ENCODE assay signal across 9 mouse cellular contexts in genomic region chr6:30357561-30358177, GRCm38 (mm10). TPM values are rescaled to one million over a fixed set of nuclear protein-coding genes. Genes with fewer than 3 reads are reported as not detected.
DNase-seq lines count a peak whose midpoint lies in the region; ATAC-seq and TF ChIP-seq lines count a peak whose summit lies in the region.
"Had no signal": no experiment of that assay in that cellular context is flagged by ENCODE, and none has a peak within 500 bp of the region (broad histone marks: within the 10 kb centered on the region; RNA-seq: fewer than 3 reads in every experiment).

No protein-coding gene starts in this region.

- H3K9me3 ChIP-seq in kidney, postnatal 0 days (replicated peaks; ENCODE audit: low read length), result no peaks in the 10 kb centered on the region
- no peaks in the 10 kb centered on the region for H3K9me3 ChIP-seq in liver, embryonic 12.5 days (replicated peaks)
- no peaks in the 10 kb centered on the region for H3K9me3 ChIP-seq in stomach, embryonic 16.5 days (replicated peaks; ENCODE audit: control insufficient read depth, low read length)
- H3K9me3 ChIP-seq: embryonic facial prominence, embryonic 15.5 days had no signal

- H3K4me2 ChIP-seq in kidney, postnatal 0 days (ENCODE audit: low read length), result no peak overlapping the region
- H3K4me2 ChIP-seq in liver, embryonic 12.5 days, result peak overlapping the region; percentile 31
- H3K4me2 ChIP-seq in stomach, embryonic 16.5 days (ENCODE audit: low read depth, low read length), result peak overlapping the region; percentile 24; the same call in 1 of the 2 replicates
- H3K4me2 ChIP-seq: embryonic facial prominence, embryonic 15.5 days had no signal

- 10% methylated on average over 9 of the region's 9 CpGs for WGBS in kidney, postnatal 0 days
- WGBS in liver, embryonic 12.5 days (ENCODE audit: insufficient replicate concordance), result 19% methylated on average over 9 of the region's 9 CpGs
- 15% methylated on average over 9 of the region's 9 CpGs for WGBS in stomach, embryonic 16.5 days

- no peak overlapping the region for H3K27ac ChIP-seq in kidney, postnatal 0 days
- no peak overlapping the region for H3K27ac ChIP-seq in liver, embryonic 12.5 days
- no peak overlapping the region for H3K27ac ChIP-seq in stomach, embryonic 16.5 days (ENCODE audit: low read length)
- H3K27ac ChIP-seq: embryonic facial prominence, embryonic 15.5 days had no signal

- DNase-seq in 3T3-L1 (ENCODE audit: low read depth, low spot score), result peak; percentile 96
- DNase-seq in adipocyte (ENCODE audit: low spot score), result peak; percentile 91
- peak; percentile 92 for DNase-seq in embryo, embryonic 10 days (ENCODE audit: low spot score)
- peak; percentile 58 to 66 for DNase-seq in gastrocnemius, postnatal 36 days
- DNase-seq in kidney, postnatal 0 days (ENCODE audit: low spot score), result peak; percentile 94
- DNase-seq in neural tube, embryonic 10.5 days (ENCODE audit: extremely low spot score, low spot score), result peak; percentile 81

- intact Hi-C loops in gastrocnemius, postnatal 36 days (cut with DNase I), result loop anchor here (5.0 to 10.0 kb wide), 5 partner anchors 55 to 505 kb away; partner anchors contain the start of gene Ube2h

- H3K4me1 ChIP-seq in kidney, postnatal 0 days (replicated peaks; ENCODE audit: insufficient read depth, low read length), result peaks cover 9% of the 10 kb centered on the region
- peaks cover 26% of the 10 kb centered on the region for H3K4me1 ChIP-seq in liver, embryonic 12.5 days
- H3K4me1 ChIP-seq in stomach, embryonic 16.5 days (ENCODE audit: control insufficient read depth, insufficient read depth, low read length), result no peaks in the 10 kb centered on the region

- H3K4me3 ChIP-seq in kidney, postnatal 0 days (replicated peaks; ENCODE audit: low read depth, low read length), result no peak overlapping the region
- H3K4me3 ChIP-seq in liver, embryonic 12.5 days, result no peak overlapping the region
- no peak overlapping the region for H3K4me3 ChIP-seq in stomach, embryonic 16.5 days (replicated peaks; ENCODE audit: low read length)
- H3K4me3 ChIP-seq: embryonic facial prominence, embryonic 15.5 days had no signal

- peak; percentile 96 for TF ChIP-seq CTCF in kidney, postnatal 0 days (IDR thresholded peaks at IDR 0.05; ENCODE audit: low read depth)

- no peak; the same call in 1 of the 2 replicates for ATAC-seq in kidney, postnatal 0 days (replicated peaks; ENCODE audit: low FRiP score, low read depth)
- ATAC-seq in liver, embryonic 12.5 days, result 0 out of 2 replicates have a peak, but pooled peaks have one; percentile 59
- peak; percentile 63; the same call in 1 of the 2 replicates for ATAC-seq in stomach, embryonic 16.5 days (ENCODE audit: insufficient read depth, low FRiP score)

- no peaks in the 10 kb centered on the region for H3K36me3 ChIP-seq in kidney, postnatal 0 days (ENCODE audit: insufficient read depth, low read length)
- H3K36me3 ChIP-seq in liver, embryonic 12.5 days, result no peaks in the 10 kb centered on the region
- no peaks in the 10 kb centered on the region for H3K36me3 ChIP-seq in stomach, embryonic 16.5 days (ENCODE audit: control insufficient read depth, insufficient read depth, low read length)
- H3K36me3 ChIP-seq: embryonic facial prominence, embryonic 15.5 days had no signal

- H3K9ac ChIP-seq in kidney, postnatal 0 days (ENCODE audit: low read depth, low read length), result no peak overlapping the region
- no peak overlapping the region for H3K9ac ChIP-seq in liver, embryonic 12.5 days
- H3K9ac ChIP-seq in stomach, embryonic 16.5 days (ENCODE audit: low read length), result no peak overlapping the region
- H3K9ac ChIP-seq: embryonic facial prominence, embryonic 15.5 days had no signal

- H3K27me3 ChIP-seq in kidney, postnatal 0 days (ENCODE audit: insufficient read depth, low read length), result no peaks in the 10 kb centered on the region
- H3K27me3 ChIP-seq in liver, embryonic 12.5 days (replicated peaks), result no peaks in the 10 kb centered on the region
- H3K27me3 ChIP-seq in stomach, embryonic 16.5 days (ENCODE audit: control insufficient read depth, insufficient read depth, low read length), result no peaks in the 10 kb centered on the region
- H3K27me3 ChIP-seq: embryonic facial prominence, embryonic 15.5 days had no signal

RNA-seq across cellular contexts. Expression of gene Zc3hc1, which starts 33.2 kb away (rescaled TPM):
- total RNA-seq in gastrocnemius, postnatal 36 days (2021), result 10 to 100 TPM; 12.3 to 14.7 TPM
- 42.9 and 45.6 TPM in 2 replicates for polyA plus RNA-seq in kidney, postnatal 0 days (2015; fragmentation: Nextera tagmentation; extraction: Ambion mirVana)
- 40.8 and 41.9 TPM in 2 replicates for polyA plus RNA-seq in liver, embryonic 12.5 days (2016; fragmentation: Nextera tagmentation; extraction: Ambion mirVana)
- polyA plus RNA-seq in stomach, embryonic 16.5 days (2015; fragmentation: Nextera tagmentation; extraction: Ambion mirVana), result 36.0 and 38.9 TPM in 2 replicates

RNA-seq across cellular contexts. Expression of gene Klhdc10, which starts 44.0 kb away (rescaled TPM):
- 10 to 100 TPM; 40.7 to 43.4 TPM for total RNA-seq in gastrocnemius, postnatal 36 days (2021)
- polyA plus RNA-seq in kidney, postnatal 0 days (2015; fragmentation: Nextera tagmentation; extraction: Ambion mirVana), result 18.0 and 18.2 TPM in 2 replicates
- 18.8 and 20.1 TPM in 2 replicates for polyA plus RNA-seq in liver, embryonic 12.5 days (2016; fragmentation: Nextera tagmentation; extraction: Ambion mirVana)
- 15.6 and 16.5 TPM in 2 replicates for polyA plus RNA-seq in stomach, embryonic 16.5 days (2015; fragmentation: Nextera tagmentation; extraction: Ambion mirVana)

RNA-seq across cellular contexts. Expression of gene Ube2h, which starts 53.3 kb away (rescaled TPM):
- total RNA-seq in gastrocnemius, postnatal 36 days (2021), result 10 to 100 TPM; 50.4 to 51.2 TPM
- polyA plus RNA-seq in kidney, postnatal 0 days (2015; fragmentation: Nextera tagmentation; extraction: Ambion mirVana), result 38.2 and 38.7 TPM in 2 replicates
- polyA plus RNA-seq in liver, embryonic 12.5 days (2016; fragmentation: Nextera tagmentation; extraction: Ambion mirVana), result 31.6 and 33.4 TPM in 2 replicates
- polyA plus RNA-seq in stomach, embryonic 16.5 days (2015; fragmentation: Nextera tagmentation; extraction: Ambion mirVana), result 45.3 and 47.6 TPM in 2 replicates
